Mouse (Mus musculus) heart, embryonic 10.5 days (tissue): ENCODE measurements at regions not wholly inside any gene's neighbourhood (a gene's known extent, or its start where the extent isn't known, plus 50 kb on each side); places are given as distances from the start of the nearest gene placed in this dataset.

ENCODE experiments used
- DNase-seq: peaks from one replicate; pipeline ENCODE4 v3.0.0-alpha.2; 2017; ENCODE audit warnings: low spot score
- H3K27ac ChIP-seq: fragments of 300-500 bp; sonication (generic); 2 replicates; pipeline ENCODE4 v1.5.1; 2016; ENCODE audit warnings: mild to moderate bottlenecking
- H3K27me3 ChIP-seq: fragments of 300-500 bp; sonication (generic); 2 replicates; pipeline ENCODE4 v1.6.1; 2016; ENCODE audit warnings: mild to moderate bottlenecking; ENCODE audit not compliant: poor library complexity, insufficient read depth, severe bottlenecking
- H3K36me3 ChIP-seq: fragments of 300-500 bp; sonication (generic); 2 replicates; pipeline ENCODE4 v1.6.1; 2016; ENCODE audit warnings: mild to moderate bottlenecking, moderate library complexity
- H3K4me1 ChIP-seq: fragments of 300-500 bp; sonication (generic); 2 replicates; pipeline ENCODE4 v1.6.1; 2016; ENCODE audit warnings: mild to moderate bottlenecking
- H3K4me3 ChIP-seq: fragments of 300-500 bp; sonication (generic); 2 replicates; pipeline ENCODE4 v1.5.1; 2016; ENCODE audit warnings: mild to moderate bottlenecking, moderate library complexity
- H3K9me3 ChIP-seq: fragments of 300-500 bp; sonication (generic); 2 replicates; pipeline ENCODE4 v1.6.1; 2016; ENCODE audit warnings: mild to moderate bottlenecking, moderate library complexity
- WGBS: fragments of 180-500 bp; shearing (Covaris S2); methylation state at CpG from one replicate; pipeline ENCODE4 v1.1.7; 2016; 5-methylcytosine and 5-hydroxymethylcytosine counted together

GRCm38 (mm10) chr9:41508746-41509145 is 347.2 kb upstream of the Ubash3b start:
- no peak overlapping the region for H3K4me3 ChIP-seq
- H3K4me1 ChIP-seq: 0 out of 2 replicates have a peak, but pooled peaks cover 2% of the 10 kb centered on the region
- 89% methylated on average over 5 of the region's 5 CpGs for WGBS
- H3K36me3 ChIP-seq: 0 out of 2 replicates have a peak, but pooled peaks cover 3% of the 10 kb centered on the region
- H3K27ac ChIP-seq: no peak overlapping the region
- H3K9me3 ChIP-seq: no peaks in the 10 kb centered on the region
- no peaks in the 10 kb centered on the region for H3K27me3 ChIP-seq
- DNase-seq: no peak

DNA sequence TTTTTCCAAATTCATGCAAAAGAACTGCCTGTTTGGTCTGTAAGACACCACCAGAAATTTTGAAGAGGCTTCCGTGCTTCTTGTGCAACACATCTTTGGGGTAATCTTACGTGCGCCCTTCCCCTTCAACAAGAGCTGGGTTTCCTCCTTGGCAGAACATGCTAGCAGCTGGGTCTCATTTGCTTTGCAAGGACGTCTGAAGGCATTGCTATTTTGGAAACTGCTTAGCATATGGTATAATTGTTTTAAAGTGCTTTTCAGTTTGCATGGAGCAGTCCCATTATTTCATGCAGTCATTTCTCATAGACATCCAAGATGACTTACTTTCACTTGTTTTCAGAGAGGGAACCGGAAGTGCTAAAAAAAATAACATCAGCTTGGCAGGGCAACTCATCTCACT is 336.8 kb upstream of the Ubash3b start:
- DNase-seq: no peak
- Histone ChIP-seq H3K4me1 (no peaks in the 10 kb centered on the region), H3K36me3 (no peaks in the 10 kb centered on the region), H3K27me3 (no peaks in the 10 kb centered on the region), H3K27ac (no peak overlapping the region), H3K9me3 (no peaks in the 10 kb centered on the region), H3K4me3 (no peak overlapping the region)
- WGBS: 80% methylated on average over 5 of the region's 5 CpGs

DNA sequence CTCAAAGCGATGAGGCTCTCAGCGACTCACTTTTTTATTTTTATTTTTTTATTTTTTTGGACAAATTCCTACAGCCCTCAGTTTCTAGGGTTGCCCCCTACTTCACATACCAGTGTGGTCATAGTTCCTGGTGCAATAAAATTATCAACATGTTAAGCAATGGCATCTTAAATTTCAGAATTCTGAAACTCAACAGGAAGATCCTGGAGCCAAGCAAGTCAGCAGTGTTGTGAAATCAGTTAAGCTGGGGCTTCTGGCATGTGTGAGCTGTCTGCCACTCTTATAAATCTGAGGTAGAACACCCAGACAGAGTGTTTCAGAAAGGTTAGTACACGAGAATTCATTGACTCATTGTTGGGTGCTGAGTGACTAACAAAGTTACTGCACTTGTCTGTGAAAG is 328.6 kb upstream of the Ubash3b start:
- H3K36me3 ChIP-seq: no peaks in the 10 kb centered on the region
- WGBS: 82% methylated on average over 3 of the region's 3 CpGs
- no peaks in the 10 kb centered on the region for H3K27me3 ChIP-seq
- no peak overlapping the region for H3K27ac ChIP-seq
- no peaks in the 10 kb centered on the region for H3K9me3 ChIP-seq
- no peak overlapping the region for H3K4me3 ChIP-seq
- no peak for DNase-seq
- H3K4me1 ChIP-seq: no peaks in the 10 kb centered on the region

GRCm38 (mm10) chr9:41488046-41488445 is 326.5 kb upstream of the Ubash3b start:
- Histone ChIP-seq H3K27ac (no peak overlapping the region), H3K27me3 (no peaks in the 10 kb centered on the region), H3K4me1 (no peaks in the 10 kb centered on the region), H3K4me3 (no peak overlapping the region), H3K36me3 (no peaks in the 10 kb centered on the region), H3K9me3 (no peaks in the 10 kb centered on the region)
- DNase-seq: no peak
- WGBS: 50% methylated on average over 2 of the region's 2 CpGs

DNA sequence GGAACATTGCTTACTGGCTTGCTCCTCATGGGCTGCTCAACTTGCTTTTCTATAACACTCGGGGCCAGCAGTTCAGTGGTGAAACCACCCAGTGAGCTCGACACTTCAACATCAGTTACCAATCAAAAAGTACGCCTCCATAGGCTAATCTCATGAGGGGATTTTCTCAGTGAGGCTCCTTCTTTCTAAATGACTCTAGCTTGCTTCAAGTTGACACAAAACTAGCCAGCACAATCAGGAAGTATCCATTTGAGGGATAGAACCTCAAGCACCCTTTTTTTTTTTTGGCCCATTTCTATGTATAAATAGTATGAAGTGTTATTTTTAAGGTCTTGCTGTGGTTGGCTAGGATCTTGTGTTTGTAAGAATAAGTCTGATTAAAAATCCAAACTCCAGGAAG is 321.7 kb upstream of the Ubash3b start:
- 80% methylated on average over 3 of the region's 3 CpGs for WGBS
- DNase-seq: no peak
- no peaks in the 10 kb centered on the region for H3K4me1 ChIP-seq
- no peaks in the 10 kb centered on the region for H3K27me3 ChIP-seq
- H3K9me3 ChIP-seq: no peaks in the 10 kb centered on the region
- no peaks in the 10 kb centered on the region for H3K36me3 ChIP-seq
- no peak overlapping the region for H3K4me3 ChIP-seq
- H3K27ac ChIP-seq: no peak overlapping the region

- WGBS: 83% methylated on average over 6 of the region's 6 CpGs
- Histone ChIP-seq H3K9me3 (no peaks in the 10 kb centered on the region), H3K27me3 (no peaks in the 10 kb centered on the region), H3K4me1 (no peaks in the 10 kb centered on the region), H3K4me3 (no peak overlapping the region), H3K27ac (no peak overlapping the region), H3K36me3 (no peaks in the 10 kb centered on the region)
- DNase-seq: no peak
Observed at GRCm38 (mm10) chr9:41481611-41482266, 320.2 kb upstream of the Ubash3b start.

GRCm38 (mm10) chr9:41479854-41480749 is 318.6 kb upstream of the Ubash3b start:
- Histone ChIP-seq H3K9me3 (no peaks in the 10 kb centered on the region), H3K36me3 (no peaks in the 10 kb centered on the region), H3K27me3 (no peaks in the 10 kb centered on the region), H3K27ac (no peak overlapping the region), H3K4me3 (no peak overlapping the region), H3K4me1 (peaks cover under 1% of the 10 kb centered on the region; the same call in 1 of the 2 replicates)
- no peak for DNase-seq
- 87% methylated on average over 13 of the region's 13 CpGs for WGBS

DNA sequence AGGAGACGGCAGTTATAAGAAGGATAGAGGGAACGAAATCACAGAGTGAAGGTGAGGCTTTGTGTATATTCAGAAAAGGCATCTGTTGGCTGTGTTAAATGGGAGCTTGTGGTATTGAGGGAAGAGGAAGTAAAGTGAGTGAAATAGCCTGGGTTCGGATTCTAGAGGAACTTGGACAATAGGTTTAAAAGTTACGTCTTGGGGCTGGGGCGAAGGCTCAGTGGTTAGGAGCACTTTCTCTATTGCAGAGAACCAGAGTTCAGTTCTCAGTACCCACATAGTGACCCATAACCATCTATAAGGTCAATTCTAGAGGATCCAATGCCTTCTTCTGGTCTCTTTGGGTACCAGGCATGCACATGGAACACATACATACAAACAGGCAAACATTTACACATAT is 317.6 kb upstream of the Ubash3b start:
- peaks cover 10% of the 10 kb centered on the region; the same call in 1 of the 2 replicates for H3K4me1 ChIP-seq
- H3K36me3 ChIP-seq: no peaks in the 10 kb centered on the region
- H3K4me3 ChIP-seq: no peak overlapping the region
- DNase-seq: no peak
- no peak overlapping the region for H3K27ac ChIP-seq
- H3K9me3 ChIP-seq: no peaks in the 10 kb centered on the region
- no peaks in the 10 kb centered on the region for H3K27me3 ChIP-seq
- 91% methylated on average over 5 of the region's 5 CpGs for WGBS

DNA sequence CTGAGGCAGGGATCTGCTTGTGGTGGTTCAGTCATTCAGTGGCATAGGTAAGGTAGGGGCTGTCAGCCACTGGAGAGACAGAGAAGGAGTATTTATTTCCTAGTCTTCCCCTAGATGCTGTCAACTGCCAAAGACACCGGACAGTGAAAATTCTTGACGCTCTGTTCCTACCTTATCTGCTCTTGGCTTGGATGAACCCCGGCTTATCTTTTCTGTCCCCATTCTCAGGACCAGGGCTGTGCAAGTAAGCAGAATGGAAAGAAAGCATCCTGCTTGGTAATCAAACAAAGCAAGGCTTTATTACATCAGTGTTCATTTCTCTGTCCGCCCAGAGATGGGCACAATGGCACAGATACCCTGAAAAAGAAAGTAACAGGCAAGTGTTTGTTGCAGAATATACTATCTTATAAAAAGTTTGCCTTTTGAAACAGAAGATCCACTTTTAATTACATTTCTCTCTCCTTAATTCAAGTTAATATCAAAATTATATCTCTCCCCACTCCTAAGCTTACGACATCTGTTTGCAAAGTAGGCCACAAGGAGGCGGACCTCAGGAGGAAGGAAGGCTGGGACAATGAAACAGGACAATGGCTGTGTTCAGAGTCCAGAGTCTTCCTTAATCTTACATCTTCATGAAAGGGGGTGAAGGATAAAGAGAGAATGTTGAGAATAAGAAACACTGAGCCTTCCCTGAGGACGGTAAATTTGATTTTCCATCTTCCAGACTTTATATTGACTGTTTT is 316.8 kb upstream of the Ubash3b start:
- H3K4me3 ChIP-seq: no peak overlapping the region
- H3K27ac ChIP-seq: no peak overlapping the region
- H3K9me3 ChIP-seq: no peaks in the 10 kb centered on the region
- H3K4me1 ChIP-seq: peaks cover 10% of the 10 kb centered on the region; the same call in 1 of the 2 replicates
- no peak for DNase-seq
- H3K36me3 ChIP-seq: no peaks in the 10 kb centered on the region
- 59% methylated on average over 7 of the region's 7 CpGs for WGBS
- no peaks in the 10 kb centered on the region for H3K27me3 ChIP-seq

GRCm38 (mm10) chr9:41475326-41475725 is 313.8 kb upstream of the Ubash3b start:
- Histone ChIP-seq H3K36me3 (no peaks in the 10 kb centered on the region), H3K4me3 (no peak overlapping the region), H3K27ac (peak overlapping the region; percentile 80), H3K9me3 (no peaks in the 10 kb centered on the region), H3K4me1 (peaks cover 10% of the 10 kb centered on the region; the same call in 1 of the 2 replicates), H3K27me3 (no peaks in the 10 kb centered on the region)
- 72% methylated on average over 8 of the region's 8 CpGs for WGBS
- peak; percentile 43 for DNase-seq

DNA sequence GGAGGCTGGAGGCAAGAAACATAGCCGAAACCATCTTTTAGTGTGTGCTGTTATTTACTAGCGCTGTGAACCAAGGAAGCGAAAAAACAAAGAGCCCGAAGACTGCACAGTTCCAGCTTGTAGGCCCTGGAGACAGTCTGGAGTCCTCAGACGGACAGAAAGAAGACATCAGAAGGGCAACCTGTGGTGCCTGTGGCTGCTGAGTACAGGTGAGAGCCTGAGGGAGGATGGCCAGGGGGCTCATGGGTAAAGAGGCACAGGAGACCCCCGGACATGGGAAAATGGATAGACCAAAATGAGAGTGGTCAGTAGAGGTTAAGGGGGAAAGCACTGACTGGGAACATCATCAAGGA is 313.4 kb upstream of the Ubash3b start:
- Histone ChIP-seq H3K4me1 (peaks cover 14% of the 10 kb centered on the region; the same call in 1 of the 2 replicates), H3K9me3 (no peaks in the 10 kb centered on the region), H3K27ac (peak overlapping the region; percentile 80), H3K27me3 (no peaks in the 10 kb centered on the region), H3K36me3 (no peaks in the 10 kb centered on the region), H3K4me3 (no peak overlapping the region)
- 62% methylated on average over 6 of the region's 6 CpGs for WGBS
- DNase-seq: peak; percentile 72

- H3K36me3 ChIP-seq: no peaks in the 10 kb centered on the region
- peak overlapping the region; percentile 80; the same call in 1 of the 2 replicates for H3K27ac ChIP-seq
- peak; percentile 84 for DNase-seq
- H3K4me3 ChIP-seq: no peak overlapping the region
- H3K27me3 ChIP-seq: no peaks in the 10 kb centered on the region
- 46% methylated on average over 11 of the region's 11 CpGs for WGBS
- H3K4me1 ChIP-seq: peaks cover 17% of the 10 kb centered on the region; the same call in 1 of the 2 replicates
- H3K9me3 ChIP-seq: no peaks in the 10 kb centered on the region
Observed at GRCm38 (mm10) chr9:41474244-41474944, 312.9 kb upstream of the Ubash3b start.
